Mouse (Mus musculus): ENCODE results near the gene Shroom3. TPM values are rescaled to one million over a fixed set of nuclear protein-coding genes. Genes with fewer than 3 reads are reported as not detected.

Gene Shroom3
- total and polyA plus RNA-seq, 3 experiments, result 0.04 to 0.11 TPM; not detected in 1

GRCm38 (mm10) chr5:92854983-92855382 lies 171.7 kb downstream of the Shroom3 start:
- in situ Hi-C loops (cut with MboI; ENCODE audit: low pct_ligation_motif_present, low pct_unique_long_range_greater_than_20kb, low sequenced_read_pairs), result no loop called here
- TF ChIP-seq MAFK (IDR thresholded peaks at IDR 0.05; ENCODE audit: insufficient replicate concordance, low read length), result no peak
- no peak for TF ChIP-seq CHD2 (IDR thresholded peaks at IDR 0.05; ENCODE audit: low read length)
- no peak for TF ChIP-seq E2F4 (IDR thresholded peaks at IDR 0.05; ENCODE audit: insufficient replicate concordance, low read depth, low read length)
- TF ChIP-seq RCOR1 (conservative IDR thresholded peaks at IDR 0.05; ENCODE audit: low read depth, low read length), result no peak
- dilution Hi-C loops (cut with MboI; ENCODE audit: extremely low pct_ligation_motif_present, extremely low pct_unique_long_range_greater_than_20kb, low sequenced_read_pairs), result no loop called here

GRCm38 (mm10) chr5:92856346-92856745 lies 173.1 kb downstream of the Shroom3 start:
- Histone ChIP-seq H3K4me1 (ENCODE audit: control insufficient read depth in 1 of 2, insufficient read depth in 2 of 2) (0 out of 4 replicates have a peak, but pooled peaks cover 0 to 3% of the 10 kb centered on the region in 2 experiments), H3K27me3 (replicated peaks) (no peaks in the 10 kb centered on the region), H3K27ac (ENCODE audit: insufficient read depth, low read depth) (no peak overlapping the region), H3K9ac (ENCODE audit: insufficient read depth, low read depth) (no peak overlapping the region), H3K4me2 (ENCODE audit: insufficient read depth, low read depth, poor library complexity, severe bottlenecking) (no peak overlapping the region), H3K79me2 (replicated peaks; ENCODE audit: control insufficient read depth, extremely low read depth, insufficient read depth, poor library complexity, severe bottlenecking) (no peaks in the 10 kb centered on the region), H3K9me3 (replicated peaks; ENCODE audit: low read length) (no peaks in the 10 kb centered on the region), H3K4me3 (replicated peaks in 1 of 3; ENCODE audit: low read depth in 2 of 3, low read length in 2 of 3, poor library complexity in 1 of 3) (no peak overlapping the region), H3K36me3 (replicated peaks in 1 of 2; ENCODE audit: control insufficient read depth in 1 of 2, insufficient read depth in 1 of 2, low read length in 1 of 2) (no peaks in the 10 kb centered on the region)
- in situ Hi-C loops (cut with MboI; ENCODE audit: low pct_ligation_motif_present, low pct_unique_long_range_greater_than_20kb, low sequenced_read_pairs), result no loop called here
- dilution Hi-C loops (cut with MboI; ENCODE audit: extremely low pct_ligation_motif_present, extremely low pct_unique_long_range_greater_than_20kb, low sequenced_read_pairs), result no loop called here
- TF ChIP-seq CHD1 (IDR thresholded peaks at IDR 0.05; ENCODE audit: low read depth, low read length) (no peak), RCOR1 (conservative IDR thresholded peaks at IDR 0.05; ENCODE audit: low read depth, low read length) (no peak), PAX5 (IDR thresholded peaks at IDR 0.05; ENCODE audit: low read length) (no peak), JUND (conservative IDR thresholded peaks at IDR 0.05; ENCODE audit: low read depth, low read length) (no peak), ZC3H11A (IDR thresholded peaks at IDR 0.05; ENCODE audit: low read depth, low read length) (no peak), SIN3A (IDR thresholded peaks at IDR 0.05; ENCODE audit: low read length) (no peak), NRF1 (IDR thresholded peaks at IDR 0.05; ENCODE audit: low read depth, low read length) (no peak), MAZ (IDR thresholded peaks at IDR 0.05; ENCODE audit: low read depth, low read length) (no peak), NELFE (IDR thresholded peaks at IDR 0.05; ENCODE audit: low read depth, low read length) (no peak), UBTF (IDR thresholded peaks at IDR 0.05; ENCODE audit: low read depth, low read length) (no peak), TBP (conservative IDR thresholded peaks at IDR 0.05; ENCODE audit: low read depth, low read length) (no peak), GABPA (IDR thresholded peaks at IDR 0.05; ENCODE audit: insufficient replicate concordance, low read depth, low read length) (no peak), ZNF384 (IDR thresholded peaks at IDR 0.05; ENCODE audit: low read depth, low read length) (no peak), E2F4 (IDR thresholded peaks at IDR 0.05; ENCODE audit: insufficient replicate concordance, low read depth, low read length) (no peak), JUN (IDR thresholded peaks at IDR 0.05; ENCODE audit: insufficient read depth, low read depth, low read length) (no peak), CTCF (conservative IDR thresholded peaks at IDR 0.05 in 1 of 2, IDR thresholded peaks at IDR 0.05 in 1 of 2; ENCODE audit: low read depth in 2 of 2, low read length in 2 of 2) (no peak), MAX (IDR thresholded peaks at IDR 0.05; ENCODE audit: low read length) (no peak)
- no peak for DNase-seq (ENCODE audit: extremely low read depth)

More at GRCm38 (mm10) chr5:92854983-92855382, 171.7 kb downstream of the Shroom3 start:
- Histone ChIP-seq H3K4me3 (replicated peaks in 1 of 3; ENCODE audit: low read depth in 2 of 3, low read length in 2 of 3, poor library complexity in 1 of 3) (no peak overlapping the region), H3K79me2 (replicated peaks; ENCODE audit: control insufficient read depth, extremely low read depth, insufficient read depth, poor library complexity, severe bottlenecking) (no peaks in the 10 kb centered on the region), H3K9me3 (replicated peaks; ENCODE audit: low read length) (no peaks in the 10 kb centered on the region), H3K36me3 (replicated peaks in 1 of 2; ENCODE audit: control insufficient read depth in 1 of 2, insufficient read depth in 1 of 2, low read length in 1 of 2) (no peaks in the 10 kb centered on the region), H3K4me1 (ENCODE audit: control insufficient read depth in 1 of 2, insufficient read depth in 2 of 2) (0 out of 4 replicates have a peak, but pooled peaks cover 0 to 3% of the 10 kb centered on the region in 2 experiments), H3K27me3 (replicated peaks) (no peaks in the 10 kb centered on the region), H3K27ac (ENCODE audit: insufficient read depth, low read depth) (no peak overlapping the region), H3K4me2 (ENCODE audit: insufficient read depth, low read depth, poor library complexity, severe bottlenecking) (no peak overlapping the region), H3K9ac (ENCODE audit: insufficient read depth, low read depth) (no peak overlapping the region)
- DNase-seq (ENCODE audit: extremely low read depth), result no peak
